Mouse (Mus musculus): ENCODE data around the gene Diras2. TPM values are rescaled to one million over a fixed set of nuclear protein-coding genes. Genes with fewer than 3 reads are reported as not detected.

Gene Diras2
- polyA plus RNA-seq (2015; fragmentation: Nextera tagmentation; extraction: Ambion mirVana) = 0.46 and 0.47 TPM in 2 replicates

DNA sequence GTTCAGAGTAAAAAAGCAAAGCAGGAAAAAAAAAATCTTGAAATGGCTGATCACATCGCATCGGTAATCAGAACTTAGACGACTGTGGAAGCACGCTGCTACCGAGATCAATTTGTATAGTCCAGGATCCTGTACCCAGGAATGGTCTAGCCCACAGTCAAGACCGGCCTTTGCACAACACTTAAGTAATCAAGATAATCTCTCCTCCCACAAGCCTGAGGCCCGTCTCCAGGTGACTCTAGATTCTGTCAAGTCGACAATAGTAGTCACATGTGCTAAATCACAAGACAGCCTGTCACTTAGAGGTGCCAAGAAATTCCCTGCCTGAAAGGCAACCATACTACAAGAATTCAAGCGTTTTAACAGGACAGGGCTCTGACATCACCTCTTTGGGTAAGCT, at the start of gene Diras2:
TSS of gene Diras2 (minus strand) at position 159 of the 400 bp plus-strand sequence.
- H3K4me2 ChIP-seq (ENCODE audit: low read depth, low read length) = peak within 1 kb of the TSS; percentile 91
- peak within 1 kb of the TSS; percentile 50 for H3K4me3 ChIP-seq (ENCODE audit: low read length)
- 45% methylated on average over 9 of the region's 9 CpGs for WGBS
- H3K9me3 ChIP-seq (ENCODE audit: control insufficient read depth, low read length) = peaks cover 4% of the 10 kb centered on the region; the same call in 1 of the 2 replicates
- ATAC-seq = peak; percentile 88
- H3K36me3 ChIP-seq (ENCODE audit: control insufficient read depth, insufficient read depth, low read length) = no peaks in the 10 kb centered on the region
- H3K27me3 ChIP-seq (replicated peaks; ENCODE audit: control insufficient read depth, insufficient read depth, low read length) = peaks cover 12% of the 10 kb centered on the region
- 0 out of 2 replicates have a peak, but pooled peaks cover 5% of the 10 kb centered on the region for H3K4me1 ChIP-seq (ENCODE audit: control insufficient read depth, insufficient read depth, low read length)
- H3K9ac ChIP-seq (ENCODE audit: low read depth, low read length) = peak within 1 kb of the TSS; percentile 60
- no peak within 1 kb of the TSS for H3K27ac ChIP-seq (ENCODE audit: low read length)

DNA sequence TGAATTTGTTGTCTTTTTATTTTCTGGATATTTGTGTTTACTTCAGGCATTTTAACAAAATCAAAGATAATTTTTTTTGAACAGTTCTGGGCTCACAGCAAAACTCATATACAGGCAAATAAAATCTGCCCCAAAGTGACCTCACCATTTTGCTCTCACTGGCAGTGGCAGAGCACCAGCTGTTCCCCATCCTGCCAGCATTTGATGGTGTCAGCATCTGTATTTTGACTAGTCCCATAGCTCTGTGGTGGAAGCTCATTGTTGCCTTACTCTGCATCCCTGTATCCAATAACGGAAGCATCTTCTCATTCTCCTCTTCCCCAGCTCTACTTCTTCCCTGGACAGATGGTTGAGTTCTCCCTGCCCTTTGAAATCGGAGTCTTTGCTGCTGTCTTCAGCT, 47.7 kb upstream of the Diras2 start:
- WGBS = 73% methylated on average over 2 of the region's 2 CpGs

DNA sequence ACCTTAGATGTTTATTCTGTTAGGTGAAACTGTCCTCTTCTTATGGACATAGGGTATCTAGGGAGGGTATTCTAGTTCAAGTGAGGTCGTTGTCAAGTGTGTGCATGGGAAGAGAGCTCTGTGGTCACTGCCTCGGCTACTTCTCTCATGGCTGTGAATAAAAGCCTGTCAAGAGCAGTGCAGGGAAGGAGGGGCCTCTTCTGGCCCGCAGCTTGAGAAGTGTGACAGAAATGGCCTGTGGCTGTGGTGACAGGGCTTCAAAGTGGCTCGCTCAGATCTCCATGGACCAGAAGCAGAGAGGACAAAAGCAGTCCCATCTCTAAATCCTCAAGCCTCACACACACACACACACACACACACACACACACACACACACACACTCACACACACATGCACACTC, 46.9 kb upstream of the Diras2 start:
- H3K4me1 ChIP-seq (ENCODE audit: control insufficient read depth, insufficient read depth, low read length) = peaks cover 4% of the 10 kb centered on the region; the same call in 1 of the 2 replicates
- H3K9me3 ChIP-seq (ENCODE audit: control insufficient read depth, low read length) = no peaks in the 10 kb centered on the region
- H3K9ac ChIP-seq (ENCODE audit: low read depth, low read length) = no peak overlapping the region
- ATAC-seq = no peak
- H3K27ac ChIP-seq (ENCODE audit: low read length) = no peak overlapping the region
- no peak overlapping the region for H3K4me3 ChIP-seq (ENCODE audit: low read length)
- no peak overlapping the region for H3K4me2 ChIP-seq (ENCODE audit: low read depth, low read length)
- WGBS = 40% methylated on average over 4 of the region's 4 CpGs
- H3K36me3 ChIP-seq (ENCODE audit: control insufficient read depth, insufficient read depth, low read length) = no peaks in the 10 kb centered on the region
- no peaks in the 10 kb centered on the region; the same call in 1 of the 2 replicates for H3K27me3 ChIP-seq (replicated peaks; ENCODE audit: control insufficient read depth, insufficient read depth, low read length)

More for the DNA sequence above, 47.7 kb upstream of the Diras2 start:
- no peak for ATAC-seq
- no peak overlapping the region for H3K9ac ChIP-seq (ENCODE audit: low read depth, low read length)
- H3K4me1 ChIP-seq (ENCODE audit: control insufficient read depth, insufficient read depth, low read length) = peaks cover 4% of the 10 kb centered on the region; the same call in 1 of the 2 replicates
- no peaks in the 10 kb centered on the region; the same call in 1 of the 2 replicates for H3K27me3 ChIP-seq (replicated peaks; ENCODE audit: control insufficient read depth, insufficient read depth, low read length)
- no peak overlapping the region for H3K4me3 ChIP-seq (ENCODE audit: low read length)
- H3K27ac ChIP-seq (ENCODE audit: low read length) = no peak overlapping the region
- no peak overlapping the region for H3K4me2 ChIP-seq (ENCODE audit: low read depth, low read length)
- H3K9me3 ChIP-seq (ENCODE audit: control insufficient read depth, low read length) = no peaks in the 10 kb centered on the region
- H3K36me3 ChIP-seq (ENCODE audit: control insufficient read depth, insufficient read depth, low read length) = no peaks in the 10 kb centered on the region

DNA sequence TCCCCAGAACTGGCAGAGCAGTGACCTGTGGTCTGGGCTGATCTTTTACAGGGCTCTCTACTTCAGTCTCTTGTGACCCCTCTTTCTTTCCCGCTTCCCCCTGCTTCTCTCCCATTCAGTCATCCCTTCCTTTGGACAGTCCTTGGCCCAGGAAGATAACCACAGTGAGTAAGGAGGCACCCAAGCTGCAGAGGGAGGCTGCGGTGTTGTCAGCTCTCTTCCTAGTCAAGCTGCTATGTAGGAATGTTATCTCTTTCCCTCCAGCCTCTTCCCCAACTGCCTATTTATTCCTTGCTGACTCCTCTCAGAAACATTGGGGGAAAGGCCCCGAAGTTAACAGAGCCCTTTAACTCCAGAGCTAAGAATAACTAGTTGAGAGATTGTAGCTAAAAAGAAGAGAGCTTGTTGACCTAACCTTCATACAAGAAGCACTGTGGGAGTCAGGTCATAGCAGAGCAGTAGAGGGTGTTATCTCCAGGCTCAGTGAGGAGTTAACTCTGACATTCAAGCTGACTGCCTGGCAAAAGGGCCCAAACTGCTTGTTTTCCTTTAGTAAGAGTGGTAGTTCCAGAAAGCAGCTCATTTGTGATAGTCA, 46.3 kb upstream of the Diras2 start:
- Histone ChIP-seq H3K4me3 (ENCODE audit: low read length) (no peak overlapping the region), H3K4me2 (ENCODE audit: low read depth, low read length) (no peak overlapping the region), H3K9ac (ENCODE audit: low read depth, low read length) (no peak overlapping the region), H3K9me3 (ENCODE audit: control insufficient read depth, low read length) (no peaks in the 10 kb centered on the region), H3K27me3 (replicated peaks; ENCODE audit: control insufficient read depth, insufficient read depth, low read length) (no peaks in the 10 kb centered on the region; the same call in 1 of the 2 replicates), H3K36me3 (ENCODE audit: control insufficient read depth, insufficient read depth, low read length) (no peaks in the 10 kb centered on the region), H3K4me1 (ENCODE audit: control insufficient read depth, insufficient read depth, low read length) (no peaks in the 10 kb centered on the region), H3K27ac (ENCODE audit: low read length) (no peak overlapping the region)
- WGBS = 56% methylated on average over 3 of the region's 3 CpGs
- no peak for ATAC-seq

DNA sequence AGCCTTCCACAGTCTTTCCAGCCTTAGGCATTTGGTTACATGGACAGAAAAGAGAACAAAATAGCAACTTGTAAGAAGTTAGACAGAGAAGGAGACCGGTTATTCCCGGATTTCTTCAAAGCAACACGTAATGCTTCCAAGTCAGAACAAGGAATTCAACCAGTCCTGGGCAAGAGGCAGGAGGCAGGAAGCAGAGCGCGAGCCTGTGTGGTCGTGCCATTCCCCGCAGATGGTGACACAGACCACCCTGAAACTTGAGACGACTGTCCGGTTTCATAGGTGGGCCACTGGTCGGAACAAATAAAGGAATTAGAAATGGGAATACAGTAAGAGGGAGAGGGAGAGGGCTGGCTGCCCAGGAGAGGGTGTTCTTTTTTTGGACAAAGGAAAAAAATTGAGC, 45.8 kb upstream of the Diras2 start:
- Histone ChIP-seq H3K36me3 (ENCODE audit: control insufficient read depth, insufficient read depth, low read length) (no peaks in the 10 kb centered on the region), H3K4me1 (ENCODE audit: control insufficient read depth, insufficient read depth, low read length) (no peaks in the 10 kb centered on the region), H3K9ac (ENCODE audit: low read depth, low read length) (no peak overlapping the region), H3K4me3 (ENCODE audit: low read length) (no peak overlapping the region), H3K9me3 (ENCODE audit: control insufficient read depth, low read length) (no peaks in the 10 kb centered on the region), H3K27me3 (replicated peaks; ENCODE audit: control insufficient read depth, insufficient read depth, low read length) (no peaks in the 10 kb centered on the region; the same call in 1 of the 2 replicates), H3K4me2 (ENCODE audit: low read depth, low read length) (no peak overlapping the region), H3K27ac (ENCODE audit: low read length) (no peak overlapping the region)
- ATAC-seq = no peak
- 44% methylated on average over 10 of the region's 10 CpGs for WGBS

DNA sequence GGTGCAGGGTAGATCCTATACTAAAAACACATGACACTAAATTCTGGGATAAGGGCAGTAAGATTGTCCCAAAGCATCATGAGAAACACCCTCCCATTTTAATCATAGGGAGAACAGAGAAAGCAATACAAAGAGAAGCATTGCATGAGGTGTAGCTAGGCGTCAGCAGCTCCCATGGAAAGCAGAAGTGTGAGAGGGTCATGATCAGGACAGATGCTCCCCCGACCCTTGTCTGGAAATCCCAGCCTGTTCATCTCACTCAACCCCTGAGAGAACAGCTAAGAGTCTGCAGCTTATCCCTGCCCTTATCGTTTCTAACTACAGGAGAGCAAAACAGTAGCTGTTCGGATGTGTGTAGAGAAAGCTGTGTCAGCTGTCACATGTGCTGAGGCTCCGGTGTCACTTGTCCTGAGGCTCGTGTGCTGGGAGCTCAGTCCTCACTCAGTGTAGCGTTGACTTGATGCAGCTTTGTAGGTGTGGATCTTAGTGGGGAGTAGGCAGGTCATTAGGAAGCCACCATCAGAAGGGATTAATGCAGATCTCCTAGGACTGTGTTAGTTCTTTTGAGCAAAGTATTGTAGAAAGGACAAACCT, 45.0 kb upstream of the Diras2 start:
- no peak overlapping the region for H3K4me3 ChIP-seq (ENCODE audit: low read length)
- H3K4me1 ChIP-seq (ENCODE audit: control insufficient read depth, insufficient read depth, low read length) = no peaks in the 10 kb centered on the region
- no peak overlapping the region for H3K27ac ChIP-seq (ENCODE audit: low read length)
- no peak overlapping the region for H3K4me2 ChIP-seq (ENCODE audit: low read depth, low read length)
- H3K9ac ChIP-seq (ENCODE audit: low read depth, low read length) = no peak overlapping the region
- no peaks in the 10 kb centered on the region; the same call in 1 of the 2 replicates for H3K27me3 ChIP-seq (replicated peaks; ENCODE audit: control insufficient read depth, insufficient read depth, low read length)
- no peak for ATAC-seq
- 69% methylated on average over 7 of the region's 7 CpGs for WGBS
- H3K36me3 ChIP-seq (ENCODE audit: control insufficient read depth, insufficient read depth, low read length) = no peaks in the 10 kb centered on the region
- no peaks in the 10 kb centered on the region for H3K9me3 ChIP-seq (ENCODE audit: control insufficient read depth, low read length)

DNA sequence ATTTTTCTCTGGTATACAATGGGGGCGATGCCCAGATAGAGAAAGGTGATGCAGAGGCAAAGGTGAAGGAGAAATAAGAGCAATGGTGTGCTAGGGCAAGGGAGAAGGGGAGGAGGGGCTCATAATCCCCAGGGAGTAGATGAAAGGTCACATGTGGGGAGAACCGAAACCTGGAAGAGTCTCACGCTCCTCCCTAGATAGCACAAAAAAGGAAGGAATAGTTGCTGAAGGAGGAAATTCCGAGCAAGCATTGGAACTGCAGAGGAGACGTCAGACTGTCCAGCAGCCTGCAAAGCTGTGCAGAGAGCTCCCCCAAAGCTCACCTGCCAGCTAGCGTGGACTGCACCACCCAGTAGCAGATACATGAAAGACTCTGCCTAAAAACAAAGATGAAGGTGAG, 44.4 kb upstream of the Diras2 start:
- WGBS = 80% methylated on average over 6 of the region's 6 CpGs
- no peak overlapping the region for H3K4me2 ChIP-seq (ENCODE audit: low read depth, low read length)
- no peak for ATAC-seq
- no peaks in the 10 kb centered on the region; the same call in 1 of the 2 replicates for H3K27me3 ChIP-seq (replicated peaks; ENCODE audit: control insufficient read depth, insufficient read depth, low read length)
- H3K9me3 ChIP-seq (ENCODE audit: control insufficient read depth, low read length) = no peaks in the 10 kb centered on the region
- H3K9ac ChIP-seq (ENCODE audit: low read depth, low read length) = no peak overlapping the region
- no peaks in the 10 kb centered on the region for H3K4me1 ChIP-seq (ENCODE audit: control insufficient read depth, insufficient read depth, low read length)
- H3K36me3 ChIP-seq (ENCODE audit: control insufficient read depth, insufficient read depth, low read length) = no peaks in the 10 kb centered on the region
- H3K27ac ChIP-seq (ENCODE audit: low read length) = no peak overlapping the region
- H3K4me3 ChIP-seq (ENCODE audit: low read length) = no peak overlapping the region

DNA sequence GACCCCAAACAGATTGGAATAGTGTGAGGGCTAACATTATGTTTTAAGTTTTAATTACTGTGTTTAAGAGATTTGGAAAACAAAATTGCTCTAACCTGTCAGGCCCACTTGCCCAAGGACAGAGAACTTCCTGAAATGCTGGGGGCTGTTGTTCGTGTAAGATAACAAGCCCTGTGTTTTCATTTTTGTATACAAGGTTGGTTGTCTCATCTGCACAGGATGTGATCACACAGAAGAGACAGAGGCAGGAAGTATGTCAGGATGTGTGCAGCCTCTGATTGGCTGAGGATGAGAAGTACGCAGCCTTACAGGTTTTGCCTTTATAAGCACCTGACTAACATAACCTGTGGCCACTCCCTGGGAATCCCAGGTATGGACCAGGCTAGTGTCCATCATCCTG, 43.2 kb upstream of the Diras2 start:
- ATAC-seq = no peak
- 80% methylated on average over 2 of the region's 2 CpGs for WGBS
- no peak overlapping the region for H3K4me3 ChIP-seq (ENCODE audit: low read length)
- no peak overlapping the region for H3K4me2 ChIP-seq (ENCODE audit: low read depth, low read length)
- H3K4me1 ChIP-seq (ENCODE audit: control insufficient read depth, insufficient read depth, low read length) = no peaks in the 10 kb centered on the region
- no peak overlapping the region for H3K9ac ChIP-seq (ENCODE audit: low read depth, low read length)
- no peaks in the 10 kb centered on the region for H3K36me3 ChIP-seq (ENCODE audit: control insufficient read depth, insufficient read depth, low read length)
- H3K9me3 ChIP-seq (ENCODE audit: control insufficient read depth, low read length) = no peaks in the 10 kb centered on the region
- H3K27me3 ChIP-seq (replicated peaks; ENCODE audit: control insufficient read depth, insufficient read depth, low read length) = no peaks in the 10 kb centered on the region; the same call in 1 of the 2 replicates
- H3K27ac ChIP-seq (ENCODE audit: low read length) = no peak overlapping the region

DNA sequence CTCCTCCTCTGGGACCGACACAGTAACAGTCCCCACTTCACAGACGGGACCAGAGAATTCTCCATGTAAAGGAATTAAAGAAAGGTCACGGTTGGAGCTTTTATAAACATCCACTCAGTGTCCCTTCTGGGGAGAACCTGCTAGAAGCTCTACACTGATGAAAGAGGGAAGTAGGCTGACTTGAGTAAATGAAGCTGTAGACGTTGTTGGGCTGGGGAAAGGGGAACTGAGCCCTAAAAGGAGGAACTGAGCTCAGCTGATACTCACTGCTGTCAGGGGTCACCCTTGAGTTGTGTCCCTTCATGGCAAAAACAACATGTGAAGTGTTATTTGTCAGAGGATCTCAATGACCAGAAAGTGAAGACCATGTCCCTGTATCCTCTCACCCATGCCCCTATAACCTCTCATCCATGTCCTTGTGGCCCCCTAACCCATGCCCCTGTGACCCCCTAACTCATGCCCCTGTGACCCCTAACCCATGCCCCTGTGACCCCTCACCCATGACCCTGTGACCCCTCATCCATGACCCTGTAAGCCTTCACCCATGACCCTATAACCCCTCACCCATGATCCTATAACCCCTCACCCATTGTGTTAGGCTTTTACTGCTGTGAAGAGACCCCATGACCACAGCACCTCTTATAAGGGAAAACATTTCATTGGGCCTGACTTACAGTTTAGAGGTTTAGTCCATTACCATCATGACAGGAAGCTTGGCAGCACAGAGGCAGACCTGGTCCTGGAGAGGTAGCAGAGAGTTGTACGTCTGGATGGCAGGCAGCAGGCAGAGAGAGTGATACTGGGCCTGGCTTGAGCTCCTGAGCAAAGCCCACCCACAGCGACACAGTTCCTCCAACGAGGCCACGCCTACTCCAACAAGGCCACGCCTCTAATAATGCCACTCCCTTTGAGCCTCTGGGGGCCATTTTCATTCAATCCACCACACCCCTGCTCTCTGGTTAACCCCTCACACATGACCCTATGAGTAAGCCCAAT, 41.7 kb upstream of the Diras2 start:
- Histone ChIP-seq H3K27ac (ENCODE audit: low read length) (no peak overlapping the region), H3K9ac (ENCODE audit: low read depth, low read length) (no peak overlapping the region), H3K36me3 (ENCODE audit: control insufficient read depth, insufficient read depth, low read length) (no peaks in the 10 kb centered on the region)

More for the DNA sequence above, 41.7 kb upstream of the Diras2 start:
- H3K27me3 ChIP-seq (replicated peaks; ENCODE audit: control insufficient read depth, insufficient read depth, low read length) = no peaks in the 10 kb centered on the region
- H3K4me1 ChIP-seq (ENCODE audit: control insufficient read depth, insufficient read depth, low read length) = no peaks in the 10 kb centered on the region
- H3K4me2 ChIP-seq (ENCODE audit: low read depth, low read length) = no peak overlapping the region
- no peak overlapping the region for H3K4me3 ChIP-seq (ENCODE audit: low read length)
- WGBS = 78% methylated on average over 9 of the region's 9 CpGs
- H3K9me3 ChIP-seq (ENCODE audit: control insufficient read depth, low read length) = no peaks in the 10 kb centered on the region
- ATAC-seq = no peak

Data from intestine, embryonic 16.5 days (tissue).